Mouse (Mus musculus) lung, postnatal 0 days (tissue): ENCODE results near the gene Shb.

Source experiments
- CTCF ChIP-seq: IDR thresholded peaks from 2 replicates; pipeline ENCODE4 v1.5.1; 2016; ENCODE audit warnings: antibody characterized with exemption, mild to moderate bottlenecking
- EP300 ChIP-seq: IDR thresholded peaks from 2 replicates; pipeline ENCODE4 v1.6.1; 2016; ENCODE audit warnings: antibody characterized with exemption, mild to moderate bottlenecking, control low read depth

- TF ChIP-seq CTCF = no peak
- no peak for TF ChIP-seq EP300
Observed at GRCm38 (mm10) chr4:45471654-45472556, 60.4 kb downstream of the Shb start.
